Mouse (Mus musculus): ENCODE measurements around the gene Dscaml1. TPM values are rescaled to one million over a fixed set of nuclear protein-coding genes. Genes with fewer than 3 reads are reported as not detected.

Dscaml1 gene
- polyA plus RNA-seq, 1 experiment from 2014 or later = 16.4 TPM

DNA sequence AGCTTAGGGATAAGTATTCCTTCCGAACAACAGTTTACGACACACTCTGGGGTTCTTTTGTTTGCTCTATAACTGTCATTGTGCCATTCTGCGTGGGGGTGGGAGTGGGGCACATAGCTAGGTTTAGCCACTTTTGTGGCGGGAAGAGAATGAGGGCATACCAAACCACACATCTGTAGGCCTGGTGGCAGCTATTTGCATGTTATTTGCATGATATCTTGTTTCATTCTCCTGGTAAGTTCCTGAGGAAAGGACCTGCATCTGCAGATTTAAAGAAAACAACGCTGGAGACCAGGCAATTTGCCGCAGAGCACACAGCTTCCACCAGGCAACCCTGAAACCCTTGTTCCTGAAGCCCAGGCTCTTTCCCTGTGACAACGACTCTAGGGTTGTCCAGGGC lies 30.8 kb downstream of the Dscaml1 start:
- no peaks in the 10 kb centered on the region; the same call in 1 of the 2 replicates for H3K36me3 ChIP-seq
- WGBS = 28% methylated on average over 7 of the region's 7 CpGs
- H3K27me3 ChIP-seq (replicated peaks) = no peaks in the 10 kb centered on the region
- H3K4me3 ChIP-seq (replicated peaks) = no peak overlapping the region
- H3K4me2 ChIP-seq = no peak overlapping the region
- ATAC-seq (ENCODE audit: low FRiP score) = no peak
- no peaks in the 10 kb centered on the region for H3K9me3 ChIP-seq (replicated peaks)
- H3K27ac ChIP-seq (replicated peaks) = no peak overlapping the region
- H3K9ac ChIP-seq (replicated peaks) = no peak overlapping the region
- H3K4me1 ChIP-seq = peaks cover 35% of the 10 kb centered on the region

DNA sequence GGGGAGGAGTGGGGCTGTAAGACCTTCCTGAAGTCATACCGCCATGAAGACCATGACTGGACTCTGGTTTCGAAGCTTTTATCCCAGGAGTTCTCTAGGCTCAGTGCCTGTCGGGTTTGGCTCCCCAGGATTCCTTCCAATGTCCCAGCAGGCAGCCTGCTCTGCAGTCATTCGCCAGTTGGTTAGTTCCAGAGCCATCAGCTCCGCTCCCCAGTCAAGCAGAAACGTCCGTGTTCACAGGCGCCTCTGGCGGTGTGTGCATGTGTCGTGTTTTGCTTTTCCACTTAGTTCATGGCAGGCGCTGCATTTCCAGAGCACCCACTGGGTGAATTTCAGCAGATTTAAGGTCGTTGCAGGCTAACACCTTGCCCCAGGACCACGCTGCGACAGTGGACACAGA lies 31.9 kb downstream of the Dscaml1 start:
- 52% methylated on average over 14 of the region's 14 CpGs for WGBS
- no peak overlapping the region for H3K4me2 ChIP-seq
- 0 out of 2 replicates have a peak overlapping the region, but pooled peaks have one; percentile 15 for H3K27ac ChIP-seq (replicated peaks)

DNA sequence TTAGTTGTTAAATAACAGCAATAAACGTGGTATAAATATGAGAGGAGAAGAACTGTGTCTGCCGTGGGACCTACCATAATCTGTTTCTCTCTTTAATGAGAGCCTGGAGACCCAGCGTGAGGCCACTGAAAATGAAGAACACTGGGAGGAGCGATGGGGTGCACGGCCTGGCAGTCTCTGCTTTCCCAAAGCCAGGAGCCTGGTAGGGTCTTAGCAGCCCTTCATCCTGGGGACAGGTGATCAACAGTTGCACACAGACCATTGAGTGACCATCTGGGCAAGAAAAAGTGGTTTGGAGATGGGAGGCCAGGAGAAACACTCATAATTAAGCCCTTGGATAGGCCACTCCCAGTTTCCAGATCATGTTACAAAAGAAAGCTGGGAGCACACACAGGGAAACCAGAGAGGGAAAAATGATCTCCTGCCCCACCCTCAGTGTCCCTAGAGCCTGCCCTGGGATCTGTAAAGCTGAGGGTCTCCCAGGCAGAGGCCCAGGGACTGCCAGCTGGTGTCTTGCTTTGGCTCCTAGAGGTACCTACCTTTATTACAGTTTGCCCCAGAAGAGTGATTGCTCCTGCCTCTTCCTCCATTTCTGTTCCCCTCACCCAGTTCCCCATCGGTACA lies 39.1 kb downstream of the Dscaml1 start:
- H3K4me3 ChIP-seq (replicated peaks) = no peak overlapping the region
- no peaks in the 10 kb centered on the region for H3K27me3 ChIP-seq (replicated peaks)
- no peaks in the 10 kb centered on the region for H3K9me3 ChIP-seq (replicated peaks)
- H3K27ac ChIP-seq (replicated peaks) = no peak overlapping the region
- 44% methylated on average over 6 of the region's 6 CpGs for WGBS
- H3K4me1 ChIP-seq = peaks cover 15% of the 10 kb centered on the region
- no peak overlapping the region for H3K9ac ChIP-seq (replicated peaks)
- ATAC-seq (ENCODE audit: low FRiP score) = no peak
- H3K4me2 ChIP-seq = no peak overlapping the region
- H3K36me3 ChIP-seq = no peaks in the 10 kb centered on the region

More for the DNA sequence above, 31.9 kb downstream of the Dscaml1 start:
- Histone ChIP-seq H3K9ac (replicated peaks) (no peak overlapping the region), H3K27me3 (replicated peaks) (no peaks in the 10 kb centered on the region), H3K9me3 (replicated peaks) (no peaks in the 10 kb centered on the region), H3K36me3 (no peaks in the 10 kb centered on the region; the same call in 1 of the 2 replicates), H3K4me3 (replicated peaks) (no peak overlapping the region), H3K4me1 (peaks cover 32% of the 10 kb centered on the region)
- no peak for ATAC-seq (ENCODE audit: low FRiP score)

DNA sequence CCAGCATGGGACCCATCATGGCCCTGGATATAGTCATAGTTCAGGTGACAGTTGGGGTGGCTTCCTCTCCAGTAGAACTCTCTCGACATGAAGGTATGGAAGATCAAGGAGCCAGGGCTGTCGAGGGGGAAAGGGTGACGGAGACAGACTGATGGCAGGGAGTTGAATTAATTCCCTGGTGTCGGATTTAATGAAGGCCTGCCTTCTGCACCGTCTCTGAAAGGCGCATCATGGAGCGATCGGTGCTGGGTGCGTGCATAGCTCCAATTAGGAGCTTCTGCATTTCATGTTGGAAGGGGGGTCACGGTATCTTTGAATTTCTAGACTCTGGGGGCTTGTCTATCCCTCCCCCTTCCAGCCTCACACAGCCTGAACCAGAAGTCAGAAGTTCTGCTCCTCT lies 41.8 kb downstream of the Dscaml1 start:
- H3K4me1 ChIP-seq = peaks cover 32% of the 10 kb centered on the region
- no peaks in the 10 kb centered on the region for H3K27me3 ChIP-seq (replicated peaks)
- no peak overlapping the region for H3K27ac ChIP-seq (replicated peaks)
- no peak overlapping the region for H3K4me2 ChIP-seq
- no peak overlapping the region for H3K9ac ChIP-seq (replicated peaks)
- H3K36me3 ChIP-seq = no peaks in the 10 kb centered on the region
- no peak overlapping the region for H3K4me3 ChIP-seq (replicated peaks)
- WGBS = 80% methylated on average over 10 of the region's 10 CpGs
- ATAC-seq (ENCODE audit: low FRiP score) = no peak
- H3K9me3 ChIP-seq (replicated peaks) = no peaks in the 10 kb centered on the region

DNA sequence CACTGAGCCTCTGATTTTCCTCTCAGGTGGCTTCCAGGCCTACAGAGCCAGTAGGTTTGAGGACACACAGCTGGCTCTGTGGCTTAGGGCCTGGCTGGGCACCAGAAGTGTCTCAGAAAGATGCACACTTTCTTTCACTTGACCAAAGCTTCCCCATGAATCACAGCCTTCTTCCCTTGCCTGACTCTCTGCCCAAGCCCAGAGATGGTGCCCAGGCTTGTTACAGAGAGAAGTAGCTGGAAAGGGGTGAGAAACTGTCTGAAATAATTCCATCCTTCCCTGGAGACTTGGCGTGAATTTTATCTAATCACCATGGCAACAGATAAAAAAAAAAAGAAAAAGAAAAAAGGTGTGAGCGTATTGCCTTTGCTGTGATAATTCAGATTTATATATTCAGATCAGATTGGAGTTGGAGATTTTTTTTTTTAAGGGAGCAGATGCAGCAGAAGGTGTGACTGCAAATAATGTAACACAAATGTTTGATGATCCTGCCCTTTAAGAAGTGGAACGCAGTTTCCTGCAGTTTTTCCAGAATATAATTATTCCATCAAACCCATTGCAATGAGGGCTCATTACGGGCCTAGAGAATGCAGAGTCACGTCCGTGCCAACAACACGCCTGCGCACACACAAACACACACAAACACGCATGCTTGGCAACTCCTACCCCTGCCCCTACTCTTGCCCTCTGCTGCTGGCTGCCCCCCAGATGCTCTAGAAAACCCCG lies 44.5 kb downstream of the Dscaml1 start:
- no peak overlapping the region for H3K4me3 ChIP-seq (replicated peaks)
- ATAC-seq (ENCODE audit: low FRiP score) = no peak
- H3K9me3 ChIP-seq (replicated peaks) = no peaks in the 10 kb centered on the region
- no peak overlapping the region for H3K9ac ChIP-seq (replicated peaks)
- H3K4me1 ChIP-seq = peaks cover 26% of the 10 kb centered on the region
- H3K36me3 ChIP-seq = no peaks in the 10 kb centered on the region
- H3K4me2 ChIP-seq = no peak overlapping the region
- H3K27ac ChIP-seq (replicated peaks) = peak overlapping the region; percentile 60
- no peaks in the 10 kb centered on the region for H3K27me3 ChIP-seq (replicated peaks)
- WGBS = 71% methylated on average over 10 of the region's 10 CpGs

DNA sequence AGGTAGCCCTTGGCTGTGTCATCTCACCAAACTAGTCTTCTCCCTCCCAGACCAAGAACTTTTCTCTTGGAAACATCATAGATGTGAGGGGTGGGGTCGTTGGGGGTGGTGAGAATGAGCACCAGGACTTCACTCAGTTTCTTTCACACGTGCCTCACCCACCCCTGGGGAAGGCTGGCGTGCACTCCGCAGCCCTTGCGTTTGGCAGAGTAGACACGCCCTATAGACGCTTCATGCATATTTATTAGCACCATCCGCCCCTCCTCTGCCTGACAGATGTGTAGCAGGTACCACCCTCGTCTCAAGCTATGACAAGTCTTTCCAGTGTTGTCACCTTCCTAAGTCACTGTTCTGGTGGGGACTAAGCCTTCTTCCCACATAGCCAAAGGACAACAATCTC lies 45.3 kb downstream of the Dscaml1 start:
- H3K9me3 ChIP-seq (replicated peaks) = no peaks in the 10 kb centered on the region
- H3K9ac ChIP-seq (replicated peaks) = no peak overlapping the region
- H3K27me3 ChIP-seq (replicated peaks) = no peaks in the 10 kb centered on the region
- no peak overlapping the region for H3K4me2 ChIP-seq
- peak overlapping the region; percentile 33; the same call in 1 of the 2 replicates for H3K27ac ChIP-seq (replicated peaks)
- no peaks in the 10 kb centered on the region for H3K36me3 ChIP-seq
- ATAC-seq (ENCODE audit: low FRiP score) = no peak
- no peak overlapping the region for H3K4me3 ChIP-seq (replicated peaks)
- H3K4me1 ChIP-seq = peaks cover 26% of the 10 kb centered on the region
- WGBS = 24% methylated on average over 9 of the region's 9 CpGs

DNA sequence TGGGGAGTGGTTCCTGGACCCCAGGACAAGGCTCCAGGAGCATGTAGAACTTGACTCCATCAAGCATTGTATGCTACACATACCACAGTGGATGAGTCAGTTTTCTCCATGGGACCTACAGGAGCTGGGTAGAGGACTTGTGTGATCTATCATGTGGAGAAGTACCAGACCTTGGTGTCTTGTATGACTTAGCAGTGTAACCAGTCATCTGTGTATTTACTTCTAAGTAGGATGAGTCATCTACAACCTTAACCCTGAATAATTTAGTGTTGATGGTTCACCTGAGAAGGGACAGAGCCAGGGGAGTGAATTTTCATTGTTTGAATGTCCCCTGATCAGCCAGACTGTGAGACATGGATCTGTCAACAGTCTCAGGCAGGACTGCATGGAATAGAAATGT lies 48.4 kb downstream of the Dscaml1 start:
- Histone ChIP-seq H3K9ac (replicated peaks) (no peak overlapping the region), H3K27ac (replicated peaks) (no peak overlapping the region; the same call in 1 of the 2 replicates), H3K9me3 (replicated peaks) (no peaks in the 10 kb centered on the region), H3K4me1 (peaks cover 23% of the 10 kb centered on the region), H3K27me3 (replicated peaks) (no peaks in the 10 kb centered on the region), H3K4me3 (replicated peaks) (no peak overlapping the region), H3K4me2 (no peak overlapping the region), H3K36me3 (no peaks in the 10 kb centered on the region)
- ATAC-seq (ENCODE audit: low FRiP score) = no peak

DNA sequence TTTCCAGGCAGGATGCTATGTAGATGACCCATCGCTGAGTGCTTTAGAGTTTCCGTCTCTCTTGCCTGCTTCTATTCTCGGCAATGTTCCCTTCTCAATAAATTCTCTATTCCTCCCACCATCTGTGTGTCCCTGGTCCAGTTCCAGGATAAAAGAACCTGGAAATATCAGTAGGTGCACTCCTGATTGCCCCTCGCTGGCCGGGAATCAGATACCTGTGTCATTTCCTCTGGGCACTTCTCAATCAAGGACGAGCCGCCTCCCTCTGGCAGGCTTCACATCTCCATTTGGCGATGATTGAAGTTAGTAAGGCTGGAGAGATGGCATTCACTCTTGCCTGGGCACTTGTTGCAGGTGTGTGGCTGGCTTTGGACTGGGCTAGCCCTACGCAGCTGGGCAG lies 54.5 kb downstream of the Dscaml1 start:
- Histone ChIP-seq H3K9me3 (replicated peaks) (no peaks in the 10 kb centered on the region), H3K4me2 (no peak overlapping the region), H3K27me3 (replicated peaks) (no peaks in the 10 kb centered on the region), H3K36me3 (no peaks in the 10 kb centered on the region), H3K27ac (replicated peaks) (no peak overlapping the region), H3K4me3 (replicated peaks) (no peak overlapping the region), H3K4me1 (no peaks in the 10 kb centered on the region), H3K9ac (replicated peaks) (no peak overlapping the region)
- 88% methylated on average over 9 of the region's 9 CpGs for WGBS
- no peak for ATAC-seq (ENCODE audit: low FRiP score)

DNA sequence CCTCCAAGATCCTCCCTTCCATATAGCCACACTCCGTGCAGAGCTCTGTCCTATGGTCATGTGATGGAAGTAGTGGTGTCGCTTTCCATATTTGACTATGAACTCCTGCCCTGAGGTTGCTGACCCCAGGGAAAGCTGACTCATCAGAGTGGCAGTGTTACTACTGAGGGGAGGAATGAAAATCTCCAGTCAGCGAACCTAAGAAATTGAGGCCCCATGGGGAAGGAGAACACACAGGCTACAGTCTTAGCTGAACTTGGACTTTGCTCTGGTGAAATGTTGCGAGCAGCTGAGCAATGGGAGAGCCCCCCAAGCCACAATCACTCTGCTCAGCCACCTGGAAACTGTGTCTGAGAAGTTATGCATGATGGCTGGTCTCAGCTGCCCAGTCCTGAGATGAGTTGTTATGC lies 60.2 kb downstream of the Dscaml1 start:
- Histone ChIP-seq H3K4me1 (0 out of 2 replicates have a peak, but pooled peaks cover 3% of the 10 kb centered on the region), H3K4me3 (replicated peaks) (no peak overlapping the region), H3K9me3 (replicated peaks) (no peaks in the 10 kb centered on the region), H3K9ac (replicated peaks) (no peak overlapping the region), H3K27ac (replicated peaks) (no peak overlapping the region), H3K36me3 (no peaks in the 10 kb centered on the region), H3K4me2 (no peak overlapping the region), H3K27me3 (replicated peaks) (no peaks in the 10 kb centered on the region)
- 74% methylated on average over 4 of the region's 4 CpGs for WGBS
- ATAC-seq (ENCODE audit: low FRiP score) = no peak

DNA sequence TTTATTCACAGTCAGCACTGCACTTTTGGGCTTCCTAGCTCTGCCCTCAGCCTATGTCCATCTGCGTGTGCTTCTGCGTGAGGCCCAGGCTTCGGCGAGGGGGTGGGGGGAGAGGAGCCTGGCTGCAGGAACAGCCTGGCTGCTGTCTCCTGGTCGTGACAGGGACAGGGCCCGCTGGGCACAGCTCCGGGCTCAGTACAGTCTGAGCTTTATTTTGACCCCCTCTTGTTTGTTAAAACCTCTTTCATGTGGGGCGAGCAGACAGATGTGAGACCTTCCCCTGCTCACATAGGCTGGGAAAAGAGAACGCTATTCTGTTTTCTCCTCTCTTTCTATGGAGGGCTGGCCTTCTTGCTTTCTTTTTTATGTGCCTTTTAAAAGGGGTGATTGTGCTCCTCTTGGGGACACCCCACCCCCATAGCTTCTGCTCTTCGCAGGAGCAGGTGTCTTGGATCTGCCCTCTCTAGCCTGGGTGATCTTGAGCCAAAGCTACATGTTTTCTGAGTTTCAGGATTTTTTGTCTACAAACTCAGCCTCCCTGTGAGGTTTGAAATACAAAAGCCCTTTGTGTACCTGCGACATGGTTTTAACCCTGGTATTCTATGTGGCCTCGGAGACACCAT lies 60.9 kb downstream of the Dscaml1 start:
- Histone ChIP-seq H3K27me3 (replicated peaks) (no peaks in the 10 kb centered on the region), H3K4me1 (0 out of 2 replicates have a peak, but pooled peaks cover 3% of the 10 kb centered on the region), H3K9ac (replicated peaks) (no peak overlapping the region), H3K4me3 (replicated peaks) (no peak overlapping the region), H3K36me3 (no peaks in the 10 kb centered on the region), H3K9me3 (replicated peaks) (no peaks in the 10 kb centered on the region), H3K27ac (replicated peaks) (no peak overlapping the region), H3K4me2 (no peak overlapping the region)
- WGBS = 77% methylated on average over 12 of the region's 12 CpGs
- ATAC-seq (ENCODE audit: low FRiP score) = no peak

DNA sequence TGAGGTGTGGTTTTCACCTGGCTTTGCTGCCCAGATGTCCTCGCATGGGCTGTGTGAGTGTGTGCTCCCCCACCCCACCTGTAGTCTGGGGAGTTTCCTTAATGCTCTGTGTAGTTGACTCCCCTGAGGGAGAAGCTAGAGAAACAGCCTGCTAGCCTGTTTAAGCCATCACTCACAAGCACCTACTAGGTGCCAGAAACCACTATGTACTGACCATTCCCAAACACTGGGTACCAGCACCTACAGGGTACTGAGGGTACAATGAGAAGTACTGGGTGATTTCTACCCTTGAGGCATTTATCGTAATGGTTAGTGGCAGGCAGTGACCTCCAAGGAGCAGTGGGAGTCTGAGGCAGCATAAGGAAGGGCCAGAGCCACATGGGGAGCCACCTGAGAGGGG lies 64.5 kb downstream of the Dscaml1 start:
- 97% methylated on average over 2 of the region's 2 CpGs for WGBS
- Histone ChIP-seq H3K9ac (replicated peaks) (no peak overlapping the region), H3K9me3 (replicated peaks) (no peaks in the 10 kb centered on the region), H3K36me3 (no peaks in the 10 kb centered on the region), H3K4me2 (no peak overlapping the region), H3K4me1 (0 out of 2 replicates have a peak, but pooled peaks cover 3% of the 10 kb centered on the region), H3K27ac (replicated peaks) (no peak overlapping the region), H3K4me3 (replicated peaks) (no peak overlapping the region), H3K27me3 (replicated peaks) (no peaks in the 10 kb centered on the region)
- no peak for ATAC-seq (ENCODE audit: low FRiP score)

DNA sequence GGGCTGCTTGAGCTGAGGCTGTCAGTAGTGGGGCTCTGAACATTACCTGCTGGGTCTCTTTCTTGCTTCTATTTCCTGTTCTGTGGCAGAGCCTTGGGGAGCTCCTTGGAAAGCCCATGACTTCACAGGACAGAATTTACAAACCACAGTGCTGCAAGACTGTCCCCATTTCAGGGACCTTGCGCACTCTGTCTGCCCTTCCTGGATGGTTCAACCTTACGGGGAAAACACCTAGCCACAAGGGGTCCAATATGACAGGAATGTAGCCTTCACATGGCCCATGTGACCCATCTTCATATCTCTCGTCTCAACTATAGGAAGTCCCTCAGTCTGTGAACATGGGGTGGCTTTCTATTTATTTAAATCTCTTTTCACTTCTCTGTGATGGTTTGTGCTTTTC lies 68.5 kb downstream of the Dscaml1 start:
- H3K27ac ChIP-seq (replicated peaks) = no peak overlapping the region
- H3K36me3 ChIP-seq = no peaks in the 10 kb centered on the region
- no peak for ATAC-seq (ENCODE audit: low FRiP score)
- 93% methylated on average over 3 of the region's 3 CpGs for WGBS
- H3K9ac ChIP-seq (replicated peaks) = no peak overlapping the region
- H3K9me3 ChIP-seq (replicated peaks) = no peaks in the 10 kb centered on the region
- H3K4me3 ChIP-seq (replicated peaks) = no peak overlapping the region
- H3K27me3 ChIP-seq (replicated peaks) = no peaks in the 10 kb centered on the region
- H3K4me1 ChIP-seq = peaks cover 13% of the 10 kb centered on the region
- H3K4me2 ChIP-seq = no peak overlapping the region
